Mouse (Mus musculus) layer of hippocampus, adult 6 months (tissue): ENCODE results near the gene Vmn2r76. TPM values are rescaled to one million over a fixed set of nuclear protein-coding genes. Genes with fewer than 3 reads are reported as not detected.

Experiments
- long read RNA-seq, 2 experiments: library from polyadenylated mRNA; unstranded; transcript quantifications; one replicate each; pipeline ENCODE4 v2.0.0; 2019 to 2020
- polyA plus RNA-seq: library from polyadenylated mRNA; unstranded; fragments of <200 nt; fragmentation: Nextera tagmentation; gene quantifications from 2 replicates; pipeline ENCODE4 v1.2.3, GENCODE M21; 2021

The Vmn2r76 gene
- polyA plus RNA-seq, result not detected in 2 replicates
- long read RNA-seq, experiment 1, result 0 reads
- long read RNA-seq, experiment 2, result 0 reads

DNA sequence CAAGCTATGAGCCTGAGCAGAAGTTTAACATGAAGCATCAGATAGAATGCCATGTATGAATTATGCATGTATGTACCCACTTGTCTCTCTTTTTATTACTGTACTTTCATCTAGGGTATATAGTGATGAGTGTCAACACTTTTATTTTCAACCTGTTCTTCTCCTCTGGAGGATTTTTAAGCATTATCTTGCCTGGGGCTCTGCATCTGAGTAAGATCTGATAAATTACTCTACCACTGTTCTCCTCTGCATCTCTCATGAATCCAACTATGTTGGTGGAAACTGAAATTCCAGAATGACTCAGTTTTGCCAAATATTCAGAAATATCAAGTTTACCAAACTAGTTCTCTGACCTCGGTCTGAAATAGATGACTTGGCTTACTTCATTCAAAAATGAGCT lies at the start of gene Vmn2r76:
Vmn2r76 (minus strand) TSS at position 101 of the 400 bp plus-strand sequence.

GRCm38 (mm10) chr7:86277072-86277471 lies 31.0 kb upstream of the Vmn2r76 start, which contains the start of gene Olfr310:
Gene Olfr310 (minus strand): TSS chr7:86277172.

GRCm38 (mm10) chr7:86171678-86172077 lies 74.4 kb downstream of the Vmn2r76 start, which contains the start of gene Vmn2r75:
Gene Vmn2r75 (minus strand): TSS chr7:86171778.

Other genes with a start within 250 kb of the Vmn2r76 start
- not detected in 2 replicates for gene Vmn2r75, start 74.5 kb downstream of the Vmn2r76 start, polyA plus RNA-seq
- gene Olfr310, start 30.9 kb upstream of the Vmn2r76 start, polyA plus RNA-seq, result not detected in 2 replicates
- not detected in 2 replicates for gene Olfr309, start 67.4 kb upstream of the Vmn2r76 start, polyA plus RNA-seq
- not detected in 2 replicates for gene Olfr308, start 79.3 kb upstream of the Vmn2r76 start, polyA plus RNA-seq
- gene Olfr307, start 91.3 kb upstream of the Vmn2r76 start, polyA plus RNA-seq, result not detected in 2 replicates
- gene Olfr305, start 120.6 kb upstream of the Vmn2r76 start, polyA plus RNA-seq, result not detected in 2 replicates
- not detected in 2 replicates for gene Olfr304, start 140.3 kb upstream of the Vmn2r76 start, polyA plus RNA-seq
- not detected in 2 replicates for gene Olfr303, start 151.5 kb upstream of the Vmn2r76 start, polyA plus RNA-seq
- gene Olfr301, start 157.5 kb upstream of the Vmn2r76 start, polyA plus RNA-seq, result not detected in 2 replicates
- not detected in 2 replicates for gene Olfr299, start 213.6 kb upstream of the Vmn2r76 start, polyA plus RNA-seq
- gene Olfr298, start 246.2 kb upstream of the Vmn2r76 start, polyA plus RNA-seq, result not detected in 2 replicates